Mouse (Mus musculus): Measurements from ENCODE around the gene Col13a1.

Col13a1 gene

DNA sequence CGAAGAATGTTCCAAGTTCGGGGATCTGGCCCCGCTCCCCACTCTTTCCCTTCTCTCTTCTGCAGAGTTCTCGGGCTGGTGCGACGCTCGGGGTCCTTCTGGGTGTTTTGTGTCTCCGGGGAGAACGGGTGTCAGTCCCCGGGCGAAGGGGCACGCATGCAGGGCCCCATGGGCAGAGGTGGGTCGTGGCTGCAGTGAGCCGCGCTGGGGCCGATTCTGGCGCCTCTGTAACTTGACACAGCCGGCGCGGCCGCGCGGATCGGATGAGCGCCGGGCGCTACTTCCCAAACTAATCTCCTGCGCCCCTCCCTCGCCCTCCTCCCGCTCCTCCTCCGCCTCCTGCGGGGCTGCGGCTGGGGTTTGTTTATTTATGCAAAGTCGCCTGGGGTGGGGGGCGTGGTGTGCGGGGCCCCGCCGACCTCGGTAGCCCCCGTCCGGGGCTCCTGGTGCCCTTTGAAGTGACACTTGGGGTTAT is at the start of gene Col13a1:
TSS of gene Col13a1 (minus strand) at position 243 of the 475 bp plus-strand sequence.
- DNase-seq (ENCODE audit: low read depth, low spot score), result no peak

DNA sequence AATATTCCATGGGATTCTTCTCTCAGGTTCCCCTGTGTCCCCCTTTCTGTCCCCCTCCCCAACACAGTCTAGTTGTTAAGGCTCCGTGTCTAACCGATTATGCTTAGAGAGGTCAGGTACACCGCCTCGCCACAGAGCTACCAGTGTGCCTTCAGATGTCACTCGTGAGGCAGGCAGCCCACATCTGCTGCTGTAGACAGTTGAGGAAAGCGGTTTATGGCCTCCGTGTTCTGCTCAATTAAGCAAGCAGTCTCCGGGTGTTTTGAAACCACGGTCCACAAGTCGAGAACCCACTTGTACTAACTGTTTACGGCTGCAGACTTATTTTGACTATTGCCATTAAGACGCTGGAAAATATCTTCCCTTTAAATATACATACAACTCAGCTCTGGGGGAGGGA is 48.8 kb upstream of the Col13a1 start:
- DNase-seq (ENCODE audit: low read depth, low spot score), result no peak

- DNase-seq (ENCODE audit: low read depth, low spot score), result no peak
These were observed 45.1 kb upstream of the Col13a1 start for GRCm38 (mm10) chr10:62023821-62024551.

GRCm38 (mm10) chr10:62020068-62020620 is 41.2 kb upstream of the Col13a1 start:
- no peak for DNase-seq (ENCODE audit: low read depth, low spot score)

DNA sequence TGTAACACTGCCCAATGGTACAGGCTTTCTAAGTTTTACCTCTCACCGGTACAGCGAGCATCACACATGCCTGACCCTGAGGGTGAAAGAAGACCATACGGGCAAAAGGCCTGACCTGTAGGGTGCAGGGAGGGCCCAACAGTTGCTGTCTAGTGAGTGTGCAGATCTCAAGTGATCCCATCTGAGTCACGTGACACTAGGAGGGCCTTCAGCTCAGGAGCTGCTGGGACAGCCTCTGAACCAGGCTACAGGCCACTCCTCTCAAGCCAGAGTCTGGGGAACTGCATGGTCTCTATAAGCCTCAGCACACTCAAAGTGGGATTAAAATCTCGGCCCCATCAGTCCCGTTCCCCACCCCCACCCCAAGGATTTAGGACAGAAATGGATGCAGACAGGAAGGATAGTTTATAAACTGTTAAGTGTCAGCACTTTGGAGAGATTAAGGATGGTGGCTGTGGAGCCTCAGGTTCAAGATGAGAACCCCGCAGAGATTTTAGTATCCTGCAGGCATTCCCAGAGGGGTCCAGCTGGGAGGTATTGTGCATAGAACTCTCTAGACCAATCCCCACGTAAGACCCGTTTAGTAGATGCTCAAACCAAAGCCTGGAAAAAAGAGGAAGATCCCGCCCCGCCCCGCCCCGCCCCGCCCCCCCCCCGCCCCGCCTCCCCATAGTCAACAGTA is 40.6 kb upstream of the Col13a1 start:
- no peak for DNase-seq (ENCODE audit: low read depth, low spot score)

DNA sequence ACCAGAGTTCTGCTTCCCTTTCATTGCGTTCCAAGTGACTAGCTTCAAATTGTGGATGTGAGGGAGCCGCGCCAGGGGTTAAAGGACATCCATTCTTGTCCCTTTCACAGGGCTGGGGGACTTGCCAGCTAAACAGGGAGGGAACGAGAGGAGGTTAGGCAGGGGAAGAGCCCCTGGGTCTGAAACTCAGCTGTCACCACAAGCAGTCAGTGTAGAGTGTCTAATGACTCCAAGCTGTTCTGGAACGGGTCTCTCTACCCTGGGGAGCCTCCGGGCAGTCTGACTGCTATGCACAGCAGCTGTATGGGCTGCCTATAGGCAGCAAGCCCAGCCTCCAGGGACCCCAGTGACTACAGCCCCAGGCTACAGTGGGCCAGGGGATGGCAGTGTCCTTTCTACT is 38.0 kb upstream of the Col13a1 start:
- DNase-seq (ENCODE audit: low read depth, low spot score), result no peak

DNA sequence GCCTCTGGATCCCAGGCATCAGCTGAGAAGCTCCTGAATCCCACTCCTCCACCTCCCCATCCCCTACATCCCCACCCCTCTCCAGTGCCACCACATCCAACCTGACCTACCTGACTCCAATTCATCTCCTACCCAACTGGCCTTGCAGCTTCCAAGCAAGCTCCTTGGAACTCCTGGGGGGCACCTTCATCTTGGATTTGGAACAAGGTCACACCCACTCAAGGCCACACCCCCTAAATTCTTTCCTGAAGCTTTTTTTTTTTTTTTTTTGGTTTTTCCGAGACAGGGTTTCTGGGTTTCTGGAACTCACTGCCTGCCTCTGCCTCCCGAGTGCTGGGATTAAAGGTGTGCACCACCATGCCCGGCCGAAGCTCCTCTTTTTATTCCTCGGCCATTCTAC is 34.3 kb upstream of the Col13a1 start:
- no peak for DNase-seq (ENCODE audit: low read depth, low spot score)

DNA sequence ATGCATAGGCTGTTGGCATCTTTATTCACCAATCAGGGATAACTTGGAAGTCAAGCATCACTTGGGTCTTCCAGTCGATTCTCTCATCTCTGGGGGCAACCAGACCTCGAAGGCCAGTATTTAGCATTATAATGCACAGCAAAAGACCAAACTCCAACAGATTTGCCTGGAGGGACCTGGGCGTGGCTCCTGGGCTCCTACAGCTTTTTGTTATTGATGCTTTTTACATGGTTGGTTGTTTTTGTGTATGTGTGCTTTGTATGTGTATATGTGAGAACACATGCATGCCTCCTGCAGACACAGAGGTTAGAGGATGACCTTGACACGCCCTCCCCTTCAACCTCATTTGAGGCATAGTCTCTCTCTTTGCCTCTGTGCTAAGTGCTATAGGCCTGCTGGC is 33.5 kb upstream of the Col13a1 start:
- no peak for DNase-seq (ENCODE audit: low read depth, low spot score)

GRCm38 (mm10) chr10:62009981-62010500 is 31.1 kb upstream of the Col13a1 start:
- DNase-seq (ENCODE audit: low read depth, low spot score), result no peak

- no peak for DNase-seq (ENCODE audit: low read depth, low spot score)
These were observed 29.1 kb upstream of the Col13a1 start for GRCm38 (mm10) chr10:62007958-62008357.

- DNase-seq (ENCODE audit: low read depth, low spot score), result no peak
These were observed 27.5 kb upstream of the Col13a1 start for GRCm38 (mm10) chr10:62006371-62006770.

DNA sequence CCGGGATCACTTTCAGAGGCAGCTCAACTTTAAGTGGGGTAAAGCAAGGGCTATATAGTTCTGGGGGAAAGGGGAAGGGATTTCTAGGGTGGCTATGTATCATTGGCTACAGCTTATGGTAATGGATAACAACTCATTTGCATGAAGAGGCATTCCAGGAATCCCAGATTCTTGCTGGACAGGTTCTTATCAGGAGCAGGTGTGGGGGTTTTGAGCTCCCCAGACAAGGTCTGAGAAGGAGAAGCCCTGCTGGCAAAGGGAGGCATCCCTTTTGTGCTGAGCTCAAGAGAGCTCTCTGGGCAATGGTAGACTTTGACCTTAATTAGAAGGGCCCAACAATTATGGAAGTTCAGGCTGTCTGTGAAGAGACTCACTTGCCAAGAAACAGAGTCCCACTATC is 21.3 kb upstream of the Col13a1 start:
- DNase-seq (ENCODE audit: low read depth, low spot score), result no peak

- no peak for DNase-seq (ENCODE audit: low read depth, low spot score)
These were observed 20.9 kb upstream of the Col13a1 start for GRCm38 (mm10) chr10:61999766-62000165.

DNA sequence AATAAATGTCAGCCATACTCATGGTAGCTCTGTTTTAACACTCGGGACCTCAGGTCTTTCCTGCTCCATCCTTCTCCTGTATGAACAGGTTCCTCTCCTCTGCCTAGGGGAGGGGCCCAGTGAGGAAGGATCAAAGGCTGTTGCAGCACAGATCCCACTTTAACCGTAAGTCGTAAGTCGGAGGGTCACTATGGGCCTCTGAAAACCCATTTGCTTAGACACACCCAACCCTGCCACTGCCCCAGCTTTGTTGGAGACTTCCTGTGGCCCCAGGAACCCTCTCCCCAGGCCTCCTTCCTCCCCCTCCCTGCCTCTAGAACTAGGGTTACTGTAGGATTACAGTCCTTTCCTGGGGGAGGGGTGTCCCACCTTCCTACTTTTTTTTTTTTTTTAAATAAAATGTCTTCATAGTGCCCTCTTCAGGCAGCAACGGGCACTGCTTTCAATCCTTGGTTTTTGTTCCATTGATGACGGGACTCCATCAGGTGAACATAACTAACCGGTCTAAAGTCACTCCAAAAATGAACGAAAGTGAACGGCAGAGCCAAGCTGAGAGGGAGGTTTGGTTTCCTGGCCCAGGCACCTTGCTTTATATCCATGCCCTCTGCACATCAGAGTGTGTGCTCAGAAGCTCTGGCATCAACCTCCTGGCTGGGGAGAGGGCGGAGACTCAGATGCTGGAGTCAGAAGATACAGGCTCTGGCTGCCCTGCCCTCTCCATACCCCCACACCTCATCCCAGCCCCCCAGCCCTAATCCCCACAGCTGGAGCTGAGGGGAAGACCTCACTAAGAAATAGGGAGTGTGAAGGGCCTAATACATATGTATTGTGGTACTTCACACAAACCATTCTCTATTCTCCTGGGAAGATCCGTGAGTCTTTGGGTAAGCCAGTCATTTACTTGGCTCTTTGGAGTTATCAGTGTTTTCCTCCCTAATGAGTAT is 12.8 kb upstream of the Col13a1 start:
- no peak for DNase-seq (ENCODE audit: low read depth, low spot score)

DNA sequence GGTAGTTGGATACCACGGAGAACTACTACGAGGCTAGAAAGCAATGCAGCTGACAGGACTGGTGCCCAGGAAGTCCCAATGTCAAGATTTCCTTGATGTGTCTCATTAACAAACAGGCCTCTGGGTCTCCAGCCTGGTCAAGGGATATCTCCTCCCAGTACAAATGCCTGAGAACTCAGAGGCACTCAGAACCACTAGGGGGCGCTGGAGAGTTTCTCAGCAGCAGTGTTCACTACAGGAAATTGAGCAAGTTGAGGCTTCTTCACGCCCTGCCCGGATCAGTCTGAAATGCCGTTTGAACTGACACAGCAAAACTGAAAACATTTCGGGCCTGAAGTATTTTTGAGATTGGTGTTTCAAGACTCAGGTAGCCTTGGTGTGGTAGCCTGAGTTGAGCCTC is 1.5 kb upstream of the Col13a1 start:
- DNase-seq (ENCODE audit: low read depth, low spot score), result peak; percentile 43

DNA sequence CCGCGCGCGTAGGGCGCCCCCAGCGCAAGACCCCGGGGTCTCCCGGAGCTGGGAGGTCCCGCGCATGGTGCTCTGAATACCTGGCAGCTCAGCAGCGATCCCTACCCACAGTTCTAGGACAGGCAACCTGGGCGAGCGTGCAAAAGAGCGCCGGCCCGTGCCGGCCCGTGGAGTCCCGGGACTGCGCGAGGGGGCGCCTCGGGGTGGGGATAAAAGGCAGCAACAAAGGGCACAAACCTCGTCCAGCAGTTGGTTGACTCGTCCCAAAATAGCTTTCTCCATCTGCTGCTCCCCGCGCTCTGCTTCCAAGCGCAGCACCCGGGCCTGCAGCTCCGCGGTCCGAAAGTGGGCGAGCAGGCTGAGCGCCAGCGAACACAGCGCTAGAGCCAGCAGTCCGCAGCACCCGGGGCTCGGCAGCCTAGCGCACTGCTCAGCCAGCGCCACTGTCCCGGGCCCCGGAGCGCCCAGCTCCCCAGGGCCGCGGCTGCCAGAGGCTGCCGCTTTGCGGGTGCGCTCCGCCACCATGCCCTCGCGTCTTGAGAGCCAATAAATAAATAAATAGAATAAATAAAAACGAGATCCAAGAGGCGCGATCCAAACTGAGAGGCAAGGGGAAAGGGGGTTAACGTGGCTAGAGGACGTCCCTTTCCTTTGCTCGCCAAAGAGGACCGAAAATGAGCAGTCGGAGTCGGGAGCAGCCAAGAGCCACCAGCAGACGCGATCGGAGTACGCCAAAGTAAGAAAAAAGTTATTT is 619 bp downstream of the Col13a1 start:
- DNase-seq (ENCODE audit: low read depth, low spot score), result no peak

DNA sequence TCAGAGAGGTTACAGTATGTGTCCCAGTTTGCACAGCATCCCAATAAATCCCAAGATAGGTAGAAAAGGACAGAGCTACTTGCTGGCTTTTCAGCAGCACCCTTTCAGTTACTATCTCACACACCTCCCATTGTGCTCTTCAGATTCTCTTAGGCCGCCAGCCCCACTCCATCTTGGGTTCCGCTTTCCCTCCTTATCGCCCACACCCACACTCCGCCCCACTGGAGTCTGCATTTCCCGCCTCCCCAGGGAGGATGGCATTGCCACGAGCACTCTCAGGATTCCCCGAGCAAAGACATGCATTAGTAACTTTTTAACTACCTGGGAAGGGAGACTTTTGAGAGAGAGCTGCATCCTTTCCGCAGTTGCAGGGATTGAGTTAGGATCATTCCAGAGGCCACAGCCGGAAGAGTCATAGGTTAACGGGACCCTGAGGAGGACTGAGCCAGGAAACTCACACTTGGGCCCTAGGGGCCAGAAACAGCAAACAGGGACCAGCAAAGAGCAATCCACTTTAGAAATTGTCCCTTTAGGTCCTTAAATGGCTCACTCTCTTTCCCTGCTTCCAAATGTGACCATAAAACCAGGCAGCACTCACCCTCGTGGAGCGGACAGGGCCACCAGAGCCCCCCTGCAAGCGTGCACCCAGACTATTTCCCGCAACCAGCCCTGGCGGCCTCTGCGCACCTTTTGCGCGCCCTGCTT is 1.4 kb downstream of the Col13a1 start:
- no peak for DNase-seq (ENCODE audit: low read depth, low spot score)

DNA sequence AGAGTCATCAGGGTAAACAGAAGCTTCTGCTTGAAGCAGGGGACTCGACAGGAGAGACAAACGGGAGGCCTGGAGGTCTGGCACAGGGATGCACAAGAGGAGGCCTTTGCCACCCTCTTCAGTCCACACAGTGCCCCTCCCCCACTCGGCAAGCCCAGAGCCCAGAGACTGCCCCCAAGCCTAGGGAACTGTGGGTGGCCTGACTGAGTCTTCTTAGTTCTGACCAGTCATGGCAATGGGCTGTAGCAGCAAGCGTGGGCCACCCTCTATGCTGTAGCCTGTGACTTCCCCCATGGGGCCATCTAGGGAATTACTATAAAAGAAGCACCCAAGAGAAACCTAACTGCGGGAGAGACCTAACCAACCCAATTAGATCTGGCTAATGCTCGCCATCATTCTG is 1.9 kb downstream of the Col13a1 start:
- no peak for DNase-seq (ENCODE audit: low read depth, low spot score)

- DNase-seq (ENCODE audit: low read depth, low spot score), result no peak
These were observed 4.3 kb downstream of the Col13a1 start for GRCm38 (mm10) chr10:61974581-61974980.

DNA sequence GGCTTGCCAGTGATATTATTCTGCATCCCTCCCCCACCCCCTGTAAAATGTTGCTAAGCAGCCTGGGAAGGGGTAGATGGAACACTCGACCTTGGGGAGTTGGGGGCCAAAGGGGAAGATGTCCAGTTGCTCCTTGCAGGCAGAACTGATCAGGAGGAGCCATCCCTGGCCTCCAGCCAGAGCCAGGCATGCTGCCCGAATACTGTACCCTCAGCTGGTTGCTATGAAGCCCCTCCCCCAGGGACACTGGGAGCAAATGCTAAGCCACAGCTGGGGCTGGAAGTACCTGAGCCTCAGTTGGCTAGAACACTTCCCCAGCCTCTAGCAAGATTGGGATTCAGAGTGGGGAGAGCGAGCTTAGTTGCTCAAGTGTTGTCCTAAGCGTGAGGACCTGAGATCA is 6.9 kb downstream of the Col13a1 start:
- DNase-seq (ENCODE audit: low read depth, low spot score), result no peak
